Mouse (Mus musculus) gastrocnemius, postnatal 36 days (tissue): ENCODE measurements around the gene D1Pas1. TPM values are rescaled to one million over a fixed set of nuclear protein-coding genes. Genes with fewer than 3 reads are reported as not detected.

Experiments
- DNase-seq, 2 experiments: peaks; one replicate each; pipeline ENCODE4 v3.0.0; 2022
- intact Hi-C: fragments of 180-260 bp; cut with DNase I; formaldehyde crosslinking; loops from one replicate; pipeline ENCODE4 v1.15.1; 2025
- total RNA-seq, 2 experiments: library from RNA; stranded (reverse); gene quantifications; 2 replicates each; pipeline ENCODE4 v1.2.3; 2021

The D1Pas1 gene
- total RNA-seq, 2 experiments from 2014 or later = not detected

- no peak for DNase-seq
- intact Hi-C loops = no loop called here
Measured at GRCm38 (mm10) chr1:186986086-186986485, 18.9 kb downstream of the D1Pas1 start.

GRCm38 (mm10) chr1:186986506-186986905 is 19.3 kb downstream of the D1Pas1 start:
- intact Hi-C loops = no loop called here
- DNase-seq = no peak

GRCm38 (mm10) chr1:186988281-186988682 is 21.1 kb downstream of the D1Pas1 start:
- intact Hi-C loops = no loop called here

GRCm38 (mm10) chr1:186988822-186989221 is 21.6 kb downstream of the D1Pas1 start:
- intact Hi-C loops = no loop called here
- DNase-seq = no peak

More at GRCm38 (mm10) chr1:186988281-186988682, 21.1 kb downstream of the D1Pas1 start:
- DNase-seq = no peak

GRCm38 (mm10) chr1:186991473-186991872 is 24.3 kb downstream of the D1Pas1 start:
- intact Hi-C loops = no loop called here
- no peak for DNase-seq

- no peak for DNase-seq
- intact Hi-C loops = no loop called here
Measured at GRCm38 (mm10) chr1:186992113-186992512, 24.9 kb downstream of the D1Pas1 start.

- no peak for DNase-seq
- intact Hi-C loops = no loop called here
Measured at GRCm38 (mm10) chr1:186997596-186998304, 30.5 kb downstream of the D1Pas1 start.

- intact Hi-C loops = no loop called here
Measured at GRCm38 (mm10) chr1:187003441-187003861, 36.2 kb downstream of the D1Pas1 start.

GRCm38 (mm10) chr1:187004306-187004705 is 37.1 kb downstream of the D1Pas1 start:
- intact Hi-C loops = no loop called here
- no peak for DNase-seq

More at GRCm38 (mm10) chr1:187003441-187003861, 36.2 kb downstream of the D1Pas1 start:
- DNase-seq = no peak

- intact Hi-C loops = no loop called here
Measured at GRCm38 (mm10) chr1:187006227-187006925, 39.2 kb downstream of the D1Pas1 start.

GRCm38 (mm10) chr1:187008236-187008635 is 41.0 kb downstream of the D1Pas1 start:
- intact Hi-C loops = no loop called here
- no peak for DNase-seq

More at GRCm38 (mm10) chr1:187006227-187006925, 39.2 kb downstream of the D1Pas1 start:
- no peak for DNase-seq

- DNase-seq = no peak
- intact Hi-C loops = no loop called here
Measured at GRCm38 (mm10) chr1:187010071-187010470, 42.9 kb downstream of the D1Pas1 start.

- no peak for DNase-seq
- intact Hi-C loops = no loop called here
Measured at GRCm38 (mm10) chr1:187011601-187012000, 44.4 kb downstream of the D1Pas1 start.

GRCm38 (mm10) chr1:187014141-187014540 is 46.9 kb downstream of the D1Pas1 start:
- no peak for DNase-seq
- intact Hi-C loops = no loop called here

- intact Hi-C loops = no loop called here
- DNase-seq = no peak
Measured at GRCm38 (mm10) chr1:187015673-187016072, 48.5 kb downstream of the D1Pas1 start.

- intact Hi-C loops = no loop called here
- DNase-seq = no peak
Measured at GRCm38 (mm10) chr1:187016116-187016515, 48.9 kb downstream of the D1Pas1 start.

- intact Hi-C loops = no loop called here
- no peak for DNase-seq
Measured at GRCm38 (mm10) chr1:187020011-187020410, 52.8 kb downstream of the D1Pas1 start.

Other genes starting within 250 kb of the D1Pas1 start
- 10 to 100 TPM; 10.9 to 12.4 TPM for gene Rrp15, start 218.1 kb upstream of the D1Pas1 start, total RNA-seq
- gene Spata17, start 248.0 kb downstream of the D1Pas1 start, total RNA-seq = not detected
- gene Gpatch2, start 248.1 kb downstream of the D1Pas1 start, total RNA-seq = 1 to 10 TPM; 7.6 to 10.0 TPM